Mouse (Mus musculus) heart, adult 11 months (tissue): ENCODE results near the gene Polr2e.
A peak's percentile ranks its signal among the peaks of the same experiment; 100 is the strongest.

ENCODE experiments used
- DNase-seq: peaks from one replicate; pipeline ENCODE4 v3.0.0; 2022

Gene Polr2e

GRCm38 (mm10) chr10:80015583-80015982, 24.0 kb downstream of the Polr2e start:
- peak; percentile 92 for DNase-seq

GRCm38 (mm10) chr10:80014484-80015290, 24.9 kb downstream of the Polr2e start:
- peak; percentile 94 for DNase-seq

- DNase-seq, result peak; percentile 92
These were observed 26.0 kb downstream of the Polr2e start for GRCm38 (mm10) chr10:80013609-80014008.

- DNase-seq, result peak; percentile 92
These were observed 27.9 kb downstream of the Polr2e start for GRCm38 (mm10) chr10:80011740-80012139.

- DNase-seq, result no peak
These were observed 35.3 kb downstream of the Polr2e start for GRCm38 (mm10) chr10:80004233-80004705.

- peak; percentile 97 for DNase-seq
These were observed 36.0 kb downstream of the Polr2e start for GRCm38 (mm10) chr10:80003374-80004232.

- DNase-seq, result peak; percentile 94
These were observed 36.8 kb downstream of the Polr2e start for GRCm38 (mm10) chr10:80002829-80003228.

- DNase-seq, result no peak
These were observed 37.6 kb downstream of the Polr2e start for GRCm38 (mm10) chr10:80001945-80002344.

- DNase-seq, result peak; percentile 96
These were observed 41.8 kb downstream of the Polr2e start for GRCm38 (mm10) chr10:79997819-79998218.

- DNase-seq, result peak; percentile 99
These were observed 42.4 kb downstream of the Polr2e start for GRCm38 (mm10) chr10:79997034-79997760.

GRCm38 (mm10) chr10:79996272-79997033, 43.1 kb downstream of the Polr2e start, which contains the start of gene Abca7:
Abca7 (plus strand) TSS chr10:79996494.
- DNase-seq, result peak; percentile 100

- no peak for DNase-seq
These were observed 44.0 kb downstream of the Polr2e start for GRCm38 (mm10) chr10:79995636-79996035.

GRCm38 (mm10) chr10:79994397-79995115, 45.0 kb downstream of the Polr2e start:
- no peak for DNase-seq

- no peak for DNase-seq
These were observed 48.0 kb downstream of the Polr2e start for GRCm38 (mm10) chr10:79991548-79991947.

GRCm38 (mm10) chr10:79991099-79991498, 48.5 kb downstream of the Polr2e start:
- DNase-seq, result no peak

GRCm38 (mm10) chr10:79989870-79990269, 49.7 kb downstream of the Polr2e start:
- DNase-seq, result no peak

GRCm38 (mm10) chr10:79989272-79989786, 50.3 kb downstream of the Polr2e start:
- DNase-seq, result no peak

- DNase-seq, result peak; percentile 99
These were observed 50.9 kb downstream of the Polr2e start, which contains the start of gene Cnn2 for GRCm38 (mm10) chr10:79988506-79989271. Cnn2 (plus strand) TSS chr10:79988584.

- DNase-seq, result no peak
These were observed 51.7 kb downstream of the Polr2e start for GRCm38 (mm10) chr10:79987771-79988505.
